Mouse (Mus musculus): ENCODE measurements around the gene Olfr523. TPM values are rescaled to one million over a fixed set of nuclear protein-coding genes. Genes with fewer than 3 reads are reported as not detected.

Olfr523 gene
- total RNA-seq, 2 experiments from 2014 or later: not detected

Other genes starting within 250 kb of the Olfr523 start
- gene Utf1, start 229.4 kb upstream of the Olfr523 start, total RNA-seq (2021): not detected
- not detected for gene 6430531B16Rik, start 194.5 kb upstream of the Olfr523 start, total RNA-seq (2021)
- under 1 TPM; 0.30 to 0.47 TPM for gene Adam8, start 180.7 kb upstream of the Olfr523 start, total RNA-seq (2021)
- gene Zfp511, start 136.8 kb upstream of the Olfr523 start, total RNA-seq (2021): 1 to 10 TPM; 8.3 to 8.6 TPM
- 10 to 100 TPM; 23.2 to 23.6 TPM for gene Tubgcp2, start 136.5 kb upstream of the Olfr523 start, total RNA-seq (2021)
- not detected for gene Msx3, start 124.1 kb upstream of the Olfr523 start, total RNA-seq (2021)
- gene Caly, start 90.7 kb upstream of the Olfr523 start, total RNA-seq (2021): under 1 TPM; 0.52 to 0.53 TPM
- gene Prap1, start 79.8 kb upstream of the Olfr523 start, total RNA-seq (2021): not detected
- gene Fuom, start 70.8 kb upstream of the Olfr523 start, total RNA-seq (2021): 10 to 100 TPM; 37.3 to 44.0 TPM
- 1 to 10 TPM; 3.2 to 4.0 TPM for gene Paox, start 57.4 kb upstream of the Olfr523 start, total RNA-seq (2021)
- 100 to 1,000 TPM; 138 to 150 TPM for gene Echs1, start 56.7 kb upstream of the Olfr523 start, total RNA-seq (2021)
- 10 to 100 TPM; 27.8 to 30.9 TPM for gene Mtg1, start 35.7 kb upstream of the Olfr523 start, total RNA-seq (2021)
- gene Sprn, start 18.3 kb upstream of the Olfr523 start, total RNA-seq (2021): under 1 TPM in 1 of 2 experiments, not detected in 1; 0.07 TPM
- gene Olfr522, start 8.5 kb upstream of the Olfr523 start, total RNA-seq (2021): not detected
- gene Olfr524, start 32.7 kb downstream of the Olfr523 start, total RNA-seq (2021): not detected
- not detected for gene Cd163l1, start 45.0 kb downstream of the Olfr523 start, total RNA-seq (2021)
- not detected for gene 5830411N06Rik, start 74.1 kb downstream of the Olfr523 start, total RNA-seq (2021)
- gene Olfr525, start 147.6 kb downstream of the Olfr523 start, total RNA-seq (2021): not detected
- not detected for gene Olfr527, start 160.8 kb downstream of the Olfr523 start, total RNA-seq (2021)
- not detected for gene Olfr60, start 188.5 kb downstream of the Olfr523 start, total RNA-seq (2021)
- not detected for gene Olfr530, start 203.1 kb downstream of the Olfr523 start, total RNA-seq (2021)
- not detected for gene Olfr531, start 229.7 kb downstream of the Olfr523 start, total RNA-seq (2021)
- gene Olfr532, start 248.4 kb downstream of the Olfr523 start, total RNA-seq (2021): not detected

All from gastrocnemius, adult 18-20 months (tissue).